31 mouse cellular contexts compared by ENCODE assay signal in genomic region chr5:112473453-112473852, GRCm38 (mm10). TPM values are rescaled to one million over a fixed set of nuclear protein-coding genes. Genes with fewer than 3 reads are reported as not detected.
DNase-seq lines count a peak whose midpoint lies in the region; ATAC-seq and TF ChIP-seq lines count a peak whose summit lies in the region.
"Had no signal": no experiment of that assay in that cellular context is flagged by ENCODE, and none has a peak within 500 bp of the region (broad histone marks: within the 10 kb centered on the region; RNA-seq: fewer than 3 reads in every experiment).

No protein-coding gene starts in this region.

- DNase-seq in R1 (ENCODE audit: low read depth, low spot score) = peak; percentile 43
- DNase-seq in ZHBTc4 (ENCODE audit: low read depth, low spot score) = peak; percentile 46
- DNase-seq in lung, postnatal 0 days (ENCODE audit: low spot score) = peak; percentile 46
- no peak for DNase-seq in right cerebral cortex, adult 18-20 months
- no peak for DNase-seq in urinary bladder, postnatal 4 days (ENCODE audit: low spot score in 2 of 2)
- DNase-seq in heart, adult 18-20 months = no peak
- DNase-seq: adrenal gland, postnatal 14 days; cerebellum, adult 8-10 months; gastrocnemius, postnatal 36 days; heart, postnatal 36 days; kidney, adult 8-10 months; kidney, postnatal 25 days; liver, postnatal 0 days had no signal

- no peaks in the 10 kb centered on the region for H3K27me3 ChIP-seq in intestine, embryonic 16.5 days (replicated peaks; ENCODE audit: control insufficient read depth, insufficient read depth, low read length)
- 0 out of 2 replicates have a peak, but pooled peaks cover 3% of the 10 kb centered on the region for H3K27me3 ChIP-seq in intestine, embryonic 15.5 days (replicated peaks)
- no peaks in the 10 kb centered on the region for H3K27me3 ChIP-seq in lung, postnatal 0 days (replicated peaks; ENCODE audit: insufficient read depth, low read length)

- no peak overlapping the region for H3K4me3 ChIP-seq in intestine, embryonic 16.5 days (ENCODE audit: low read length)
- no peak overlapping the region for H3K4me3 ChIP-seq in intestine, embryonic 15.5 days (replicated peaks)
- no peak overlapping the region for H3K4me3 ChIP-seq in lung, postnatal 0 days (ENCODE audit: low read depth, low read length)
- H3K4me3 ChIP-seq: embryonic facial prominence, embryonic 10.5 days; forebrain, embryonic 12.5 days; heart, embryonic 15.5 days; layer of hippocampus, adult 2 months; limb, embryonic 12.5 days had no signal

- H3K4me1 ChIP-seq in intestine, embryonic 16.5 days (ENCODE audit: control insufficient read depth, insufficient read depth, low read length) = no peaks in the 10 kb centered on the region
- no peaks in the 10 kb centered on the region for H3K4me1 ChIP-seq in intestine, embryonic 15.5 days (replicated peaks)
- H3K4me1 ChIP-seq in lung, postnatal 0 days (ENCODE audit: insufficient read depth, low read depth, low read length) = no peaks in the 10 kb centered on the region
- H3K4me1 ChIP-seq: heart, embryonic 15.5 days had no signal

- TF ChIP-seq CTCF in lung, postnatal 0 days (IDR thresholded peaks at IDR 0.05) = no peak

- H3K9me3 ChIP-seq in intestine, embryonic 16.5 days (ENCODE audit: control insufficient read depth, low read length) = no peaks in the 10 kb centered on the region
- no peaks in the 10 kb centered on the region for H3K9me3 ChIP-seq in intestine, embryonic 15.5 days
- H3K9me3 ChIP-seq in lung, postnatal 0 days (ENCODE audit: low read length) = no peaks in the 10 kb centered on the region
- H3K9me3 ChIP-seq: embryonic facial prominence, embryonic 10.5 days; heart, embryonic 15.5 days; limb, embryonic 12.5 days had no signal

- no peak overlapping the region for H3K4me2 ChIP-seq in intestine, embryonic 16.5 days (ENCODE audit: low read depth, low read length)
- H3K4me2 ChIP-seq in intestine, embryonic 15.5 days (replicated peaks) = no peak overlapping the region
- no peak overlapping the region for H3K4me2 ChIP-seq in lung, postnatal 0 days (replicated peaks; ENCODE audit: low read depth, low read length)
- H3K4me2 ChIP-seq: forebrain, embryonic 12.5 days; heart, embryonic 15.5 days; limb, embryonic 12.5 days; liver, embryonic 11.5 days had no signal

- TF ChIP-seq EP300 in lung, postnatal 0 days (IDR thresholded peaks at IDR 0.05) = no peak

- no peak overlapping the region for H3K9ac ChIP-seq in intestine, embryonic 16.5 days (ENCODE audit: low read depth, low read length)
- no peak overlapping the region for H3K9ac ChIP-seq in intestine, embryonic 15.5 days
- no peak overlapping the region for H3K9ac ChIP-seq in lung, postnatal 0 days (replicated peaks; ENCODE audit: low read depth)
- H3K9ac ChIP-seq: forebrain, embryonic 12.5 days; heart, embryonic 15.5 days; limb, embryonic 12.5 days; liver, postnatal 0 days had no signal

- no peak overlapping the region for H3K27ac ChIP-seq in intestine, embryonic 16.5 days (ENCODE audit: low read length)
- no peak overlapping the region for H3K27ac ChIP-seq in intestine, embryonic 15.5 days
- no peak overlapping the region for H3K27ac ChIP-seq in lung, postnatal 0 days (ENCODE audit: low read length)
- H3K27ac ChIP-seq: embryonic facial prominence, embryonic 10.5 days; forebrain, embryonic 12.5 days; heart, embryonic 15.5 days; layer of hippocampus, adult 2 months; limb, embryonic 12.5 days; stomach, postnatal 0 days had no signal

- 0 out of 2 replicates have a peak, but pooled peaks have one; percentile 21 for ATAC-seq in intestine, embryonic 16.5 days
- no peak for ATAC-seq in intestine, embryonic 15.5 days
- ATAC-seq in lung, postnatal 0 days = peak; percentile 91
- ATAC-seq: liver, postnatal 0 days had no signal

- H3K36me3 ChIP-seq in intestine, embryonic 16.5 days (ENCODE audit: control insufficient read depth, insufficient read depth, low read length) = no peaks in the 10 kb centered on the region
- H3K36me3 ChIP-seq in intestine, embryonic 15.5 days = no peaks in the 10 kb centered on the region
- no peaks in the 10 kb centered on the region for H3K36me3 ChIP-seq in lung, postnatal 0 days (ENCODE audit: insufficient read depth, low read length)
- H3K36me3 ChIP-seq: embryonic facial prominence, embryonic 10.5 days; heart, embryonic 15.5 days; limb, embryonic 12.5 days had no signal

- 19% methylated on average over 6 of the region's 6 CpGs for WGBS in intestine, embryonic 16.5 days
- WGBS in intestine, embryonic 15.5 days = 21% methylated on average over 6 of the region's 6 CpGs
- 14% methylated on average over 6 of the region's 6 CpGs for WGBS in lung, postnatal 0 days

RNA-seq across cellular contexts. Expression of gene Gm6588, which starts 24.2 kb away (rescaled TPM):
- not detected in 2 replicates for polyA plus RNA-seq in intestine, embryonic 16.5 days (2015; fragmentation: Nextera tagmentation; extraction: Ambion mirVana)
- polyA plus RNA-seq in intestine, embryonic 15.5 days (2015; fragmentation: Nextera tagmentation; extraction: Ambion mirVana) = not detected in 2 replicates
- polyA plus RNA-seq in lung, postnatal 0 days (2015; fragmentation: Nextera tagmentation; extraction: Ambion mirVana) = not detected in 2 replicates
- total RNA-seq in heart, adult 18-20 months (2021) = not detected
- total RNA-seq: adrenal gland, postnatal 14 days; gastrocnemius, adult 18-20 months; gastrocnemius, postnatal 36 days; heart, postnatal 36 days; layer of hippocampus, adult 2 months; layer of hippocampus, postnatal 25 days; left cerebral cortex, postnatal 10 days; megakaryocyte-erythroid progenitor cell, adult 5-6 weeks; MEL; neutrophil, adult 5-6 weeks had no signal
- polyA plus RNA-seq: brain, embryonic 14.5 days; C2C12; embryonic facial prominence, embryonic 10.5 days; heart, embryonic 15.5 days; limb, embryonic 12.5 days; liver, embryonic 11.5 days; liver, postnatal 0 days; small intestine, adult 2 months; stomach, postnatal 0 days had no signal

Comparison
In these comparisons a context has a peak if more than half of its experiments do, and no peak if none do; other contexts are left out.
1. DNase-seq: peak in R1 (single experiment), ZHBTc4 (single experiment) and lung, postnatal 0 days (single experiment); none in right cerebral cortex, adult 18-20 months (single experiment), urinary bladder, postnatal 4 days (0 of 2) and heart, adult 18-20 months (0 of 2).